Mouse (Mus musculus) bone marrow, adult 2 months (tissue): ENCODE data around the gene Tcerg1l. TPM values are rescaled to one million over a fixed set of nuclear protein-coding genes. Genes with fewer than 3 reads are reported as not detected.

Experiments
- H3K27ac ChIP-seq: fragments of 200-500 bp; 2 replicates; pipeline ENCODE4 v1.5.1; 2012; ENCODE audit warnings: low read depth, mild to moderate bottlenecking, control low read depth, inconsistent platforms, low read length; ENCODE audit not compliant: control insufficient read depth, poor library complexity, insufficient read depth
- H3K4me1 ChIP-seq: fragments of 200-500 bp; 2 replicates; pipeline ENCODE4 v1.6.1; 2011; ENCODE audit warnings: low read length; ENCODE audit not compliant: control insufficient read depth, insufficient read depth
- H3K4me3 ChIP-seq: fragments of 200-500 bp; replicated peaks from 2 replicates; pipeline ENCODE3; 2011; ENCODE audit warnings: mild to moderate bottlenecking, low read depth, low read length, control low read depth; ENCODE audit not compliant: control insufficient read depth
- CTCF ChIP-seq: fragments of 200-500 bp; IDR thresholded peaks from 2 replicates; pipeline ENCODE4 v1.5.1; 2011; ENCODE audit warnings: low read length, control low read depth; ENCODE audit not compliant: control insufficient read depth, insufficient read depth
- POLR2A ChIP-seq: fragments of 200-500 bp; IDR thresholded peaks from 2 replicates; pipeline ENCODE4 v1.6.1; 2011; ENCODE audit warnings: low read depth, mild to moderate bottlenecking, control low read depth, low read length, borderline replicate concordance; ENCODE audit not compliant: control insufficient read depth
- WGBS: fragments of 180-500 bp; shearing (Covaris S2); methylation state at CpG from one replicate; pipeline ENCODE4 v1.1.7; 2018; 5-methylcytosine and 5-hydroxymethylcytosine counted together
- polyA plus RNA-seq: library from polyadenylated mRNA; stranded (reverse); fragments of >200 nt; gene quantifications from 2 replicates; pipeline ENCODE4 v1.2.4, GENCODE M21; 2011; ENCODE audit warnings: low replicate concordance; ENCODE audit not compliant: missing spikeins, insufficient read depth, insufficient read length

Tcerg1l gene
- polyA plus RNA-seq, 1 experiment, result not detected

- no peak for TF ChIP-seq POLR2A
- TF ChIP-seq CTCF, result no peak
- 86% methylated on average over 7 of the region's 7 CpGs for WGBS
- no peaks in the 10 kb centered on the region for H3K4me1 ChIP-seq
- no peak overlapping the region for H3K4me3 ChIP-seq
- H3K27ac ChIP-seq, result no peak overlapping the region
Measured at GRCm38 (mm10) chr7:138271328-138271727, 126.2 kb downstream of the Tcerg1l start.

GRCm38 (mm10) chr7:138269386-138269785 lies 128.1 kb downstream of the Tcerg1l start:
- TF ChIP-seq POLR2A (no peak), CTCF (no peak)
- H3K4me1 ChIP-seq, result no peaks in the 10 kb centered on the region
- H3K27ac ChIP-seq, result no peak overlapping the region
- 84% methylated on average over 8 of the region's 8 CpGs for WGBS
- H3K4me3 ChIP-seq, result no peak overlapping the region

DNA sequence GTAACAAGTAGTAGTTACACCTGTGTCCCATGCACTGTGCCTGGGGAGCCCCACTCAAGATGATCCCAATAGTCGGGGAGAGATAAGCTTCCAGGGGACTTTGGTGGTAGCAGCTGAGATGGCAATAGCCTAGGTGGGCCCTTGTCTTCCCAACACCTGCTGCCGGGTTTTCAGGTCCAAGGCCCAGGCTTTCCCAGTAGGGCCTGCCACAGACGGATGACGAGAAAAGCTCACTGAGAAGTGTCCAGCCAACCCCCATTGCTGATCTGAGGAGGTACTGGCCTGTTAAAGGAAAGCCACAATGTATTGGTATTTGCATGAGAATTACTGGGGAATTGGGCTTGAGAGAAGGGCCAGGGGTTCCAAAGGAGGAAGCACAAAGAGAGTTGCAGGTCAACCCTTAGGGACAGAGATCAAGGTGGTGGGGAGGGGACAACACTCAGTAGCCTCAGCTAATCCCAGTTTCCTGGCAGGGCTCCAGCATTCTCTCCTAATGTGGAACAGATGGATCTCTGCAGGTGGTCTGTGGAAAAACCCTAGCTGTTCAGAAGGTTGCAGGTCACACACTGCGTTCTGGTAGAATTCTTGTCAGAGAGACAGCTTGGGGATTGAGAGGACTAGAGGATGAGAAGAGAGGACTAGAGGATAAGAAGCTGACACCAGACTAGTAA lies 129.4 kb downstream of the Tcerg1l start:
- H3K4me3 ChIP-seq, result no peak overlapping the region
- WGBS, result 74% methylated on average over 5 of the region's 5 CpGs
- no peaks in the 10 kb centered on the region for H3K4me1 ChIP-seq

GRCm38 (mm10) chr7:138248612-138249011 lies 148.9 kb downstream of the Tcerg1l start:
- Histone ChIP-seq H3K4me3 (no peak overlapping the region), H3K4me1 (no peaks in the 10 kb centered on the region), H3K27ac (no peak overlapping the region)
- WGBS, result 69% methylated on average over 5 of the region's 5 CpGs
- no peak for TF ChIP-seq CTCF
- TF ChIP-seq POLR2A, result no peak

More for the DNA sequence above, 129.4 kb downstream of the Tcerg1l start:
- H3K27ac ChIP-seq, result no peak overlapping the region
- no peak for TF ChIP-seq CTCF
- no peak for TF ChIP-seq POLR2A

DNA sequence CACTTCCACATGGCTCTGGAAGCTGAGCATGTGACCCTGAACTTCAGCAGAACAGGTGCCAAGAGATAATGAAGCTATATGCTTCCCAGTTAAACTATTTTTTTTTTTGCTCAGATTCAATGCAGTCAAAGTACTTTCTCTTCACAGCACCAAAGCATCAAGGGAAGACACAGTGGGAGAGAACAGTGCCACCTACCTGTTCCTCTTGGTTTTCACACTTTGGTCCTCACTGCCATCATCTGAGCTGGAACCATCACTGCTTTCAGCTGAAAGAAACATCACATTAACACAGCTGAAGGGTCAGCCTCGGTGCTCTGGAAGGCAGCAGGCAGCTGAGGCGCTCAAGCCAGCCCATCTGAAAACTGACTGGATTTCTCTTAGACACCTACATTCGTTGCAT lies 149.4 kb downstream of the Tcerg1l start:
- Histone ChIP-seq H3K4me3 (no peak overlapping the region), H3K4me1 (no peaks in the 10 kb centered on the region), H3K27ac (no peak overlapping the region)
- TF ChIP-seq CTCF (no peak), POLR2A (no peak)
- WGBS, result 61% methylated on average over 3 of the region's 3 CpGs

- no peak overlapping the region for H3K4me3 ChIP-seq
- H3K27ac ChIP-seq, result no peak overlapping the region
- WGBS, result 4% methylated on average over 2 of the region's 2 CpGs
- TF ChIP-seq POLR2A (no peak), CTCF (no peak)
- peaks cover 2% of the 10 kb centered on the region for H3K4me1 ChIP-seq
Measured at GRCm38 (mm10) chr7:138246684-138247083, 150.8 kb downstream of the Tcerg1l start.

DNA sequence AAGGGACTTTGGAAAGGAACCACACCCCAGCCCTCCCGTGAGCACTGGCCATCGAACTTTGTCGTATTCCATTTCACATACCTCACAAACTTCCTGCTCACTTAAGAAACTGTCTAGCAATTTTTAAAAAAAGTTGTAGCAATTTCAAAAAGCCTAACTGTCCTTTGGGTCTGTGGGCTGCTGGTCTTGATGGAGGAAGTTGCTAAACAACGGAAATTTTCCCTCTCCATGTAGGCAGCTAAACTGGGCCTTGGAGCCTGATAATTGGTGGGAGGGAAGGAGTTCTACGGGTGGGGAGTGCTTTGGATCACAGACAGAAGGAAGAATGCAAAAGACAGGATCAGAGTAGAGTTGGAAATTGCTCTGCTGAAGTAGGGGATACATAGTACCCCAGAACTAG lies 155.3 kb downstream of the Tcerg1l start:
- no peak for TF ChIP-seq POLR2A
- TF ChIP-seq CTCF, result no peak
- H3K27ac ChIP-seq, result no peak overlapping the region
- whole genome bisulfite sequencing, result 15% methylated on average over 5 of the region's 5 CpGs
- H3K4me1 ChIP-seq, result peaks cover 3% of the 10 kb centered on the region
- no peak overlapping the region for H3K4me3 ChIP-seq

GRCm38 (mm10) chr7:138237708-138238225 lies 159.8 kb downstream of the Tcerg1l start:
- Histone ChIP-seq H3K27ac (no peak overlapping the region), H3K4me1 (peaks cover 3% of the 10 kb centered on the region), H3K4me3 (no peak overlapping the region)
- WGBS, result 20% methylated on average over 5 of the region's 5 CpGs
- TF ChIP-seq CTCF, result no peak
- no peak for TF ChIP-seq POLR2A
